Mouse (Mus musculus): Measurements from ENCODE around the gene Tmem132a.

Tmem132a gene

DNA sequence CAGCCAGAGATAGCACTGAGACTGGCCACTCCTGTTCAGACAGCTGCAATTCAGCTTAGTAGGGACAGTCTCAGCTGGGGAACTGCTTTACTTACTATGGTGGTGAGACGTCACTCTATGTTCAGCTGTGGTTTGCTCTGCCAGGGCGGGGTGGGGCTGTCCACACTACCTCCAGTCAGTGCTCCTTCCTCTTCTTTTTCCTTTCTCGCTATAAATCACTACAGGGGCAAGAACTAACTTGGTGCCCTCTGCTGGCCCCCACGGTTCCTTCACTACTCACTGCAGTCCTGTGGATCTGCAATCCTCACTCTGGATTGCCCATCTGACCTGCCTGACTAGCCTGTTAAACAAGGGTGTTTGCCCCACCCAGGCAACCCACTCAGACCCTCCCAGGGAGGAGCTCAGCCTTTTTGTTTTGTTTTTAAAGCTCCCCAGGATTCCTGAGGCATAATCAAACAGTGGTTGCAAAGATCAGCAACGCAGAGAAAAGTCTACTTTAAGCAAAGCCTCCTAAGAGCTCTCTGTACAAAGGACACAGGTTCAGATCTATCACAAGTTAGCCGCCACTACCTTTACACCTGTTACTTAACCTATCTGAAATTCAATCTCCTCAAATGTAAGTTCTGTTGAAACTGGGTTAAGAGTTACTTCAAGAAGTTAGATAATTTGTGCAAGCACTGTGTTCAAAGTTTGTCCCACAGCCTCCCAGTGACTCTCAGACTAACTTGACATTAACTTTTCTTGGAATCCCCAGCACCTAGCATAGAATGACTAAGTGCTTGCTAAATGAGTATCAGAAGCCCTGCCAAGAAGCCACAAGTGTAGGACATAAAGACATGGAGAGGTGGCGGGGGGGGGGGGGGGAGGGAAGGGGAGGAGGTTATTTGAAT lies 10.6 kb upstream of the Tmem132a start:
- CTCF ChIA-PET, result interaction anchor here (0.6 to 1.1 kb wide), 8 partner anchors 12 to 167 kb away, joined by 3 to 11 read pairs (median 5); no protein-coding TSS in a partner anchor

- CTCF ChIA-PET, result no interaction called here
These were observed 8.6 kb upstream of the Tmem132a start for GRCm38 (mm10) chr19:10878201-10878837.

GRCm38 (mm10) chr19:10871328-10871961 lies 1.7 kb upstream of the Tmem132a start:
- CTCF ChIA-PET, result interaction anchor here (0.7 to 1.1 kb wide), 2 partner anchors 11 to 38 kb away, joined by 3 read pairs; partner anchors contain the start of gene Tmem109

- CTCF ChIA-PET, result no interaction called here
These were observed 936 bp upstream of the Tmem132a start for GRCm38 (mm10) chr19:10870676-10871075.

- CTCF ChIA-PET, result interaction anchor here (0.8 kb wide), 1 partner anchor 386 kb away, joined by 3 read pairs; no protein-coding TSS in a partner anchor
These were observed 377 bp downstream of the Tmem132a start for GRCm38 (mm10) chr19:10869241-10869885.

DNA sequence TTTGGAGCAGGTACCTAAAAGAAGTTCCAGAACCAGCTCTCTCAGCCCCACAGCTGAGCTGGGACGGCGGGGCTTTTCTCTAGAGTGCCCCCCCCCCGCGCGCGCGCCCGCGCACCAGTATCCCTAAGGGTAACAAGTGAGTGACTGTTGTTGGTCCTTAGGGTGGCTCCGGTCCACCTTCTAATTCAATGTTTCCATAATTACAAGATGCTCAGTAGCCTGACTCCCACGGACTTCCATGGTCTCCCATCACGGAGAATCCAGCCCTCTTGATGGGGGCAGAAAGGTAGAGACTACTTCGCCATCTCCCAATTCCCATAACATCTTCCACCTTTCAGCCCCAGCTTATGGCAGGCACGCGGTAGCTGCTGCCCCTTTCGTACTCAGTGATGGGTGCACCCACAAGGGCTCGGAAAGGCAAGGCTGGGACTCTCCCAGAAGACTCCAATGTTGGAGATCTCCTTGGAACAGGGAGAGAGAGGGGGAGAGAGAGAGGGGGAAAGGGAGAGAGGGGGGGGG lies 1.1 kb downstream of the Tmem132a start:
- CTCF ChIA-PET, result interaction anchor here (1.1 kb wide), 1 partner anchor 12 kb away, joined by 11 read pairs; no protein-coding TSS in a partner anchor

- CTCF ChIA-PET, result interaction anchor here (1.1 kb wide), 1 partner anchor 13 kb away, joined by 11 read pairs; no protein-coding TSS in a partner anchor
These were observed 1.7 kb downstream of the Tmem132a start for GRCm38 (mm10) chr19:10867946-10868622.

DNA sequence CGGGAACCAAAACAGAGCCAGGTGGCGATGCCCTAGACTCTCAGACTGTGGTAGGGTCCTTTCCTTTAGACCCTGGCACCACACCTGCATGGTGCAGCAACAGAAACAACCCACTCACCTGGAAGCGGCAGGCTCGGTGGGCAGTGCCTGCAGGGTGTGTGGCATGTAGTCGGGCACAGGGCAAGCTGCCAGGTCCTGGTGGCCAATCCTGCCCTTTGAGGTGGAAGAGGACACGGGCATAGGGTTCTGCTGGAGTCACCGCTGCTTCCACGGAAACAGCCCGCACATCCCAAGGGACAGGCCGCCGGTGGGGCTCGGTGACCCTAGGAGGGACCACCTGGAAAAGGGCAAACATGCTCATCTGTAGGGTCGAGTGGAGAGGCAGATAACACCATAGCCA lies 3.4 kb downstream of the Tmem132a start:
- CTCF ChIA-PET, result no interaction called here

DNA sequence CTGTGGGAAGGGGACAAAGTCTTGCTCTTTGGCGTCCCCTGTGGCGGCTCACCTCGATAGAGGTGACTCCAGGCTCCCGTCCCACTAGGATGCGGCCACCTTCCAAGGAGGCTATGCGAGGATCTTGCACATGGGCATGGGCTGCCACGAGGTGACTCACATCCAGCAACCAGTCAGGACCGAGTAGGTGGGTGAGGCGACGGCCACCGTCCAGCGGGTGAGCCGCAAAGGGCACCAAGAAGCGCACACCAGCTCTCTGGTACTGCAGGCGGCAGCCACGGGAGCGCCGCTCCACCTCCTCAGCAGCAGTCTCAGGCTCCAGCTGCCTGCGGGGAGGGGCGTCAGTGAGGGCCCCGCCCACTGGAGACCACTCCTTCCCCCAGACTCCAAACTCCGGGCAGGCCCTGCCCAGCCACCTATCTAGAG lies 9.7 kb downstream of the Tmem132a start:
- CTCF ChIA-PET, result no interaction called here

- CTCF ChIA-PET, result no interaction called here
These were observed 13.2 kb downstream of the Tmem132a start for GRCm38 (mm10) chr19:10856520-10856919.

- CTCF ChIA-PET, result no interaction called here
These were observed 14.3 kb downstream of the Tmem132a start for GRCm38 (mm10) chr19:10855422-10855821.

DNA sequence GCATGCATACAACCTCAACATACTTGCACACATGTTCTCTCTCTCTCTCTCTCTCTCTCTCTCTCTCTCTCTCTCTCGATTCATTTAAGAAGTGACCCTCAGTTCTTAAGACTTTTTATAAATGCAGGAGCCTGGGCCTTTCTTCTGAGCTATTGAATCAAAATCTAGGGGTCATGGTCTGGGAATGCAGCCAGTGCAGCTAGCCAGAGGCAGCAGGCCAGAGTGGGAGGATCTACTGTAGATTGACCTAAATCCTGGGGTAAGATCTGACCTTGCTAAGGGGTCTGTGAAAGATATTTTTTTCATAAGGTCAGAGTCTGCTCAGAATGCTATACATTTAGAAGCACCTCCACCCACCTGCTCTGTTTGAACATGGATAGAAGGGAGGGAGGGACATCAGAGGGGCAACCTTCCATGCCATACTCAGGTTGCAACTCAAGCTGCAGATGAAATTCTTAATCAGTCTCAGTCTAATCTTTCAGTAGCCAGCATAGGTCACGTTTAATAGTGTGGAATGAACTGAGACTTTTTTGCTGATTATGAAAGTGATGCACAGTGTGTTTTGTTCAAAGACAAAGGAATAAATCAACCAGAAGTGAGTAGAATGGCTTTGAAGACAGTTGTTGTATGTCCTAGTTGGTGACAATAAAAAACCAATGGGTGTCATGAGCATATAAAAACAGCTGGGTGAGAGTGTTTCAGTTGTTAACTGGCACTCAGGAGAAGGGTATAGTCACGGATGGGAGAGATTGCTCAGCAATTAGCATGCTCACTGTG lies 22.2 kb downstream of the Tmem132a start:
- CTCF ChIA-PET, result no interaction called here

DNA sequence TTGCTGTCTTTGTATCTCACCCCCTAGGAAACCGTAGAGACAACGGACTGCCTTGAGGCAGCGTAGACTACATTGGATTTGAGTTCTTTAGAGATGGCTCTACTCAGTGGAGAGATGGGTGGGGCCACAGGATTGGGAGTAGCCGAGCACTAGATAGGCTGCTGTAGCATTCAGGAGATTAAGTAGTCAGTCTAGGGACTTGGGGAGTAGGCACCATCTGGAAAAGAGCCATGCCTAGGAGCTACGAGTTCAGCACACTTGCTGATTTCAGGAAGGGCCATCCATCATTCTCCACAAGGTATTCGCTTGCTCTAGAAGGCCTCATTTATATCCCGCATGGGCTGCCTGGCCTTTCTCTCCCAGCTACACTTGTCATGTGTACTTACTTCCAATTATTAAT lies 23.6 kb downstream of the Tmem132a start:
- CTCF ChIA-PET, result no interaction called here

DNA sequence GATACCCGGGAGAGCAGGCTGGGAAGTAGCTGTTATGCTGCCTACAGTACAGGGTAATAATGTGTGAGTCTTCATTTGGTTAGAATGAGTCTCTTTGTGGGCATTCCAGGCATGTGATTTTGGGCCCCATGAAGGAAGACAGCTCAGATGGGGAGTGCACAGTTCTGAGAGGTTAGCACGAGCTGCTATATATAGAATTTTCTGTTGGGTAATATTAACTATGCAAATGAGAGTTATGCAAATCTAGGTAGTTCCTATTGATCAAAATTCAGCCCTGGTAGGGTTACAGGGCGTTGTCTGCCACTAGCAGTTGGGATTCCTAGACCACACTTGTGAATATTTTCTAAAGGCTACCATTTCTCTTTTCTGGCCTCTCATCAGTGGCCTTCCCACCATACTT lies 24.3 kb downstream of the Tmem132a start:
- CTCF ChIA-PET, result no interaction called here

DNA sequence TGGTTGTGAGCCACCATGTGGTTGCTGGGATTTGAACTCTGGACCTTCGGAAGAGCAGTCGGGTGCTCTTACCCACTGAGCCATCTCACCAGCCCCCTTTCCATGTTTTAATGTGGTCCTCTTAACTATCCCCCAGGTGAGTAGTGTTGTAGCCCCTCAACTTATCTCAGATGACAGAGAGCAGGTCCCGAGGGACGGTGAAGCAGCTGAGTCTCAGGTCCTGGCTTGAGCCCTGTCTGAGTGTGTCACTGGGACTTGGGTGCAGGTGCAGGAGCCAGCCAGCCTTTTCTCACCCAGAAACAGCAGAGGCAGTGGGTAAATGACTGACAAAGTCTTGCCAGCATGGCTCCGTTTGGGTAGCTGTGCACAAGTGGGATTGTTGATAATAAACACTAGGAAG lies 25.5 kb downstream of the Tmem132a start:
- CTCF ChIA-PET, result no interaction called here

DNA sequence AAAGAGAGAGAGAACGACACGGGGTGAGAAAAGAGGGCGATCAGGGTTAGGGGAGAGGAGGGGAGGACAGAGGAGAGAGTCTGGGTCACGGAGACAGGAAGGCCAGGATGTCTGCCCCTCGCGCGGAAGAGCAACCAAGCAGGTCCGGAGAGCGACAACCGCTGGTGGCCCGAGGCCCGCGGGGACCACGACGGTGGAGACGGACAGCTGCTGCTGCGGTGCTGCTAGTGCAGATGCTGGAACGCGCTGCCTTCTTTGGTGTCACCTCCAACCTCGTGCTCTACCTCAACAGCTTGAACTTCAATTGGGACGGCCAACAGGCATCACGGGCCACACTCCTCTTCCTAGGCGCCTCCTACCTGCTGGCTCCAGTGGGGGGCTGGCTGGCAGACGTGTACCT lies 26.8 kb downstream of the Tmem132a start:
- CTCF ChIA-PET, result interaction anchor here (0.6 kb wide), 2 partner anchors 38 to 905 kb away, joined by 5 to 8 read pairs; no protein-coding TSS in a partner anchor

- CTCF ChIA-PET, result interaction anchor here (0.6 kb wide), 1 partner anchor 39 kb away, joined by 5 read pairs; no protein-coding TSS in a partner anchor
These were observed 27.8 kb downstream of the Tmem132a start for GRCm38 (mm10) chr19:10841721-10842626.

DNA sequence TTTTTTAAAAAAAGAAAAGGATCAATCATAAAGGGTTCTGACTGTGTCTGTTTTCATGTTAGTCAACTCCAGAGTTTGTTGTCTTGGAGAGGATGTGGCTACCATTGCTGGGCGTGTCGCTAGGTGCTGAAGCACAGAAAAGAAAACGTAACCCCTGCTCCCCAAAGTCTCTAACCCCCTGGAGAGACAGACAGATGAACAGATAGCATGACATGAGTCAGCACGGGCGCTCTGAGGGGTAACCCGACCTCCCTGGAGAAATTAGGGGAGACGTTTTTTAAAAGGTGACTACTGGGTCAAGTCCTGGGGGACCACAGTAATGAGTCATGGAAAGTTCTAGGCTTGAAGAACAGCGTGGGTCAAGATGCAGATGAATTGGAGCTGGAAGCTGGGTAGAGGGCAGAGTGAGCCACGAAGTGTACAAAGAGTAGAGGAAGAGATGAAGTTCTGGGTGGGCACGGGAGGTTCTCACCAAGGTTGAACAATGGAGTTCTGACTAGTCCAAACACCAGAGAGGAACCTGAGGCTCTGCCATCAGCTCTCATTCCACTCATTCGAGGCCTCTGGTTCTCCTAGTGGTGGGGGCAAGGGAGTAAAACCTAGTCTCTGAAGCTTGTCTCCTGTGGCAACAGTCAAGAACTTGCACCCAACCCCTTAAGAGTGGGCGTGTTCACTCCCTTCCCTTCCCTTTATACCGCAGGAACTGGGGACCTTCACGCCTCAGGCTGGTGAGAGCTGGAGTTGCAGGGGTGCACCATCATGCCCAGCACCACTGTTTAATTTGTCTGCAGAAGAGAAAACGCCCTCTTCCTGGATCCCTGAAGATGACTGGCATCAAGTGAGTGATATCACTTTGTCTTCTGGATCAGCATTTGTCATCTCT lies 30.5 kb downstream of the Tmem132a start, which contains the start of gene Slc15a3:
Gene Slc15a3, plus strand, starts transcription at position 718 of the 883 bp plus-strand sequence.
- CTCF ChIA-PET, result no interaction called here
